Mouse (Mus musculus) CH12.LX (cell line): ENCODE data around the gene Gm20388.

Experiments used
- CTCF ChIP-seq, 2 experiments: IDR thresholded peaks in 1 of 2; conservative IDR thresholded peaks in 1 of 2; 2 replicates each; pipeline ENCODE4 v1.5.1; 2011 to 2012; ENCODE audit warnings: low read depth in 2 of 2, low read length in 2 of 2, improper control_type of control experiment in 1 of 2, inconsistent platforms in 1 of 2, mild to moderate bottlenecking in 1 of 2, moderate library complexity in 1 of 2
- EP300 ChIP-seq: IDR thresholded peaks from 2 replicates; pipeline ENCODE4 v1.6.1; 2011; ENCODE audit warnings: low read length, improper control_type of control experiment
- JUND ChIP-seq: conservative IDR thresholded peaks from 2 replicates; pipeline ENCODE4 v1.6.1; 2011; ENCODE audit warnings: low read depth, low read length, improper control_type of control experiment
- KAT2A ChIP-seq: IDR thresholded peaks from 2 replicates; pipeline ENCODE4 v1.6.1; 2012; ENCODE audit warnings: low read length, improper control_type of control experiment, inconsistent platforms; ENCODE audit not compliant: insufficient replicate concordance
- MAFK ChIP-seq: IDR thresholded peaks from 2 replicates; pipeline ENCODE4 v1.6.1; 2011; ENCODE audit warnings: low read length, improper control_type of control experiment; ENCODE audit not compliant: insufficient replicate concordance
- MXI1 ChIP-seq: IDR thresholded peaks from 2 replicates; pipeline ENCODE4 v1.6.1; 2011; ENCODE audit warnings: mild to moderate bottlenecking, low read depth, low read length, improper control_type of control experiment
- RAD21 ChIP-seq: IDR thresholded peaks from 2 replicates; pipeline ENCODE4 v1.6.1; 2011; ENCODE audit warnings: low read depth, mild to moderate bottlenecking, low read length, improper control_type of control experiment, moderate library complexity
- ZMIZ1 ChIP-seq: IDR thresholded peaks from 2 replicates; pipeline ENCODE4 v1.6.1; 2012; ENCODE audit warnings: low read depth, mild to moderate bottlenecking, inconsistent platforms, low read length, improper control_type of control experiment

GRCm38 (mm10) chr8:121847261-121847822 is 1936.7 kb downstream of the Gm20388 start:
- TF ChIP-seq MAFK (no peak), KAT2A (no peak), CTCF (conservative IDR thresholded peaks at IDR 0.05 in 1 of 2, IDR thresholded peaks at IDR 0.05 in 1 of 2; ENCODE audit: low read depth in 2 of 2, low read length in 2 of 2) (no peak), MXI1 (0 out of 2 replicates have a peak, but pooled peaks have one; percentile 18), ZMIZ1 (no peak; the same call in 1 of the 2 replicates), RAD21 (no peak), EP300 (no peak), JUND (no peak)
